Mouse (Mus musculus) embryonic stem cell, embryonic (primary cell): ENCODE measurements around the gene Dmxl2.

Source experiments
- CTCF ChIA-PET, 4 experiments: fragments of 300-600 bp in 2 of 4; fragments of 350-600 bp in 2 of 4; sonication (Branson Sonifier 250); formaldehyde crosslinking; loops; one replicate each; lab custom pipeline; 2022; ENCODE audit warnings: inconsistent platforms in 2 of 4; lab: Charles Lee
- POLR2A ChIA-PET, 4 experiments: fragments of 300-600 bp in 2 of 4; fragments of 350-600 bp in 2 of 4; sonication (Branson Sonifier 250); formaldehyde crosslinking; loops; one replicate each; lab custom pipeline; 2022; ENCODE audit warnings: antibody characterized with exemption in 4 of 4, inconsistent platforms in 1 of 4; lab: Charles Lee

Dmxl2 gene

DNA sequence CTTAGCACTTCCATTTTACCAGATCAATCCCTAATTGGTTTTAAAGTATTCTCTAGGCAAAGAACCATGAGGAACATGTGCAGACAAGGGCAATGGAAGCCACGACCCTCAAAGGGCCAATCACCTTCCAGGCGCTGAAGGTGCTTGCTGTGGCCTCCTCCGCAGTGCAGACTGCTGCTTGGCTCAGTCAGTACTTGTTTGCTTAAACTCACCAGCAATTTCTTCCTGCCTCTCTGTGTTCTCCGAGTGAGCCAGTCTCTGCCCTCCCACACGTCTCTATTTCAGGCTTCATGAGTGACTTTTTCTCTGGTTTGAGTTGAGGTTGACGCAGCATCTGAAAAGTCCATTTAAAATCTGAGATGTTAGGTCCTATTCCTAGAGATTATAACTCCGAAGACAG is 17.5 kb upstream of the Dmxl2 start:
- POLR2A ChIA-PET = interaction anchor here in 1 of 4 experiments (0.9 kb wide), 1 partner anchor 20 kb away, joined by 3 read pairs; the partner anchor contains the start of gene Sh2d7
- CTCF ChIA-PET = no interaction called here

DNA sequence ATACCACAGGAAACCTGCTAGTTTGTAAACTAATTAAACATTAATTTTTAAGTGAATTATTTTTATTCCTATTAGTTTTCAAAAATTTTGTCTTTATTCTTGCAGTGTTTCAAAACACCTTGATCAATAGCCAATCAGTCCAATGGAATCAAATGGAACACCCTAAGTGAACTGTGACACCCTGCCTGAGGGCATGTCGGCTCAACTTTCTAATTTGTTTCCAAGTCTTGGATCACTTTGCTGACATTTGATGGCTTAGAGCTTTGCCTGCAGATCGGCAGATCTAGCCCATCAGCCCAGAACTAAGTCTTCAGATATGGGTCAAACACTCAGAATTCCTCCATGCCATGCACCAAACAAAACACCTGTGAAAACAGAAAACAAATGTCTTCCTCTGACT is 14.6 kb upstream of the Dmxl2 start:
- CTCF ChIA-PET = no interaction called here
- POLR2A ChIA-PET = interaction anchor here in 2 of 4 experiments (0.7 to 0.8 kb wide), 2 partner anchors 10 to 176 kb away, joined by 3 read pairs; no protein-coding TSS in a partner anchor

DNA sequence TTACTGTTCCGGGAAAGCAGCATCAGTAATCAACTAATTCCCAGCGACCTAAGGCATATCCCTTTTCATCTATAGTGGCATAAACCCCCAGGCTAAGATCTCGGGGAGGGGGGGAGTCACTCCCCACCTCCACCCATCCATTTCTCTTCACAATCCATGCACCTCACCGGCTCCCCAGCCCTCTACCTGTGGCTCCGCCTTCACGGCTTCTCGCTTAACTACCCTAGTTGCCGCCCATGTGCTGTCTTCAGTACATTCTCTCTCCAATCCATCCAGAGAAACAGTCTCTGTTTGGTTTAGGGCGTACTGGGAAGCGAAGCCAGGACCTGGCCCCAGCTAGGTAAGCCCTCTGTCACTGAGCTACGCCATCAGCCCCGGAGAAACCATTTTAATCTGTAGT is 1.4 kb upstream of the Dmxl2 start:
- POLR2A ChIA-PET = interaction anchor here in 1 of 4 experiments (0.6 to 2.1 kb wide), 3 partner anchors 9 to 635 kb away, joined by 3 to 8 read pairs (median 3); partner anchors contain the start of gene Idh3a
- CTCF ChIA-PET = interaction anchor here in 1 of 4 experiments (0.6 kb wide), 1 partner anchor 340 kb away, joined by 3 read pairs; no protein-coding TSS in a partner anchor

DNA sequence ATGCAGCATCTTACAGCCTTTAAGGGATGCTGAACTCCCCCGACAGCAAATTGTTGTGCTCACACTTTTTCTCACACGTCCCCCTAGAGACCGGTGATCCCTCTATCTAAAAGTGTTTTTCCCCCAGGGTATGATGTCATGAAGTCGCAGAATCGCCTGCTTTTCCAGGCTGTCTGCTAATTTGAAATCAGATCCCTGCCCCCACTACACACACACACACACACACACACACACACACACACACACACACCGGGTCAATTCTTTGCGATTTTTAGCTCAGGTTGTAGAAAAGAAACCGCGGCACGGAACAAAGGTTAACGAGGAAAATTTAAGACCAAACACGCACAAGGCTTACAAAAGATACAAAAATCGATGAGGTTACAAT is 677 bp upstream of the Dmxl2 start:
- POLR2A ChIA-PET = interaction anchor here in 1 of 4 experiments (0.6 to 2.1 kb wide), 3 partner anchors 9 to 636 kb away, joined by 3 to 8 read pairs (median 3); partner anchors contain the start of gene Idh3a
- CTCF ChIA-PET = interaction anchor here in 2 of 4 experiments (0.6 to 0.7 kb wide), 2 partner anchors 83 to 339 kb away, joined by 3 read pairs; no protein-coding TSS in a partner anchor

DNA sequence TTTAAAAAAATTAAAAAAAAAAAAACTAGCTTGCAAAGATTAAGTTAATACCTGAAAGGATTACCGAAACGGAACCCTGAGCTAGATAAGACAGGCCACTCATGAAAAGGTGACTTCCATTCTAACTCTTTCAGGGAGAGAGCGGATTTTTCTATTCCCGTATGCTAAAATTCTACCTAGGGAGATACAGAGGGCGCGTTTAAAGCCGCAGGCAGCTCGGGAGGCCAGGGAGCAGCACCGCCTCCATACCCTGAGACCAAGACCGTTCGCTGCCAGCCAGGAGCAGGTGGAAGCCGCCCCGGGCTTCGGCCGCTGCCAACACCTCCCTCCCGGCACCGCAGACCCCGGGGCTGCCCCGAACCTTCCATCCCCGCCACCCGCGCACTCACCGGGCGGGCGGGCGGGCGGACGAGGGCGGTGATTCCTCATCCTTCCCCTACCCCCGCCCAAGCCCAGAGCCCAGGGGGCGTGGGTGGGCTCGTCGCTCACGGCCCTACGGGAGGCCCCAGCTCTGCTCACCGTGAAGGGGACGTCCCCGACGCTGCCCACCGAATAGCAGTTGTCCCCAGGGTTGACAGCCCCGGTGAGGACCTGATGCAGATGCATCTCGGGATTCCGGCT is 484 bp downstream of the Dmxl2 start:
- POLR2A ChIA-PET = interaction anchor here in 3 of 4 experiments (0.7 to 2.1 kb wide), 5 partner anchors 9 to 391 kb away, joined by 3 to 8 read pairs (median 4); partner anchors contain the start of gene Idh3a (in 1 of the 3)
- CTCF ChIA-PET = interaction anchor here in 1 of 4 experiments (0.5 to 0.7 kb wide), 3 partner anchors 11 to 440 kb away, joined by 3 to 4 read pairs (median 3); no protein-coding TSS in a partner anchor

DNA sequence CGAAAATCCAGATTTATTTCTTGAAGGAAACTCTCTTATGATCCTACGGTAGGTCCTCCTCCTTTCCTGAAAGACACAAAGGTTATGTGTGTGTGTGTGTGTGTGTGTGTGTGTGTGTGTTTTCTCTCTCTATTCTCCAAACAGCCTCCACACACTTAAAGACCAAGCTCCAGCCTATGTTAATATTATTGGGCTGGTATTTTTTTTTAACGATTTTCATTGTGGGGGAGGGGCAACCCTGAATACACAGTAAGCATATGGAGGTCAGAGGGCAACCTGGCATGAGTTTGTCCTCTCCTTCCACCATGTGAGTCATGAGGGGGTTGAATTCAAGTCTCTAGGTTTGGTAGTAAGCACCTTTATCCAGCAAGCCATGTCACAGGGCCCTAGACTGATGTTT is 1.6 kb downstream of the Dmxl2 start:
- CTCF ChIA-PET = no interaction called here
- POLR2A ChIA-PET = interaction anchor here in 1 of 4 experiments (0.6 to 1.2 kb wide), 3 partner anchors 10 to 453 kb away, joined by 3 read pairs; no protein-coding TSS in a partner anchor

DNA sequence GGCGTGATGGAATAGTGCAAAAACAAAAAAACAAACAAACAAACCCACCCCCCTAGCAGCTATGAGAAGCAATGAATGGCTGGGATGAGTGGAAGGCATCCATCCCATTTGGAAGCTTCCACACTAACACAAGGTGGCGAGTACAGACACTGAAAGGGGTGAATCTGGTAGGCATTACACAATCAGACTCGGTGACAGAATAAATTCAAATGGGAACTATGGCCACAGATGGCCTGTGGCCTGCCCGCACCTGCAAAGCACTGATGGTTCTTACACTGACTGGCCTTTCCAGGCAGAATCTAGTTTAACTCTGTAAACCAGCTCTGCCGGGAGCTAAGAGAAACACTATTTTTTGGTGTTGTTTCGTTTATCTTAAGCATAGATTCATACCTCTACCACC is 2.1 kb downstream of the Dmxl2 start:
- POLR2A ChIA-PET = interaction anchor here in 2 of 4 experiments (0.6 to 1.2 kb wide), 3 partner anchors 9 to 497 kb away, joined by 3 read pairs; no protein-coding TSS in a partner anchor
- CTCF ChIA-PET = interaction anchor here in 1 of 4 experiments (0.7 kb wide), 1 partner anchor 81 kb away, joined by 5 read pairs; no protein-coding TSS in a partner anchor

DNA sequence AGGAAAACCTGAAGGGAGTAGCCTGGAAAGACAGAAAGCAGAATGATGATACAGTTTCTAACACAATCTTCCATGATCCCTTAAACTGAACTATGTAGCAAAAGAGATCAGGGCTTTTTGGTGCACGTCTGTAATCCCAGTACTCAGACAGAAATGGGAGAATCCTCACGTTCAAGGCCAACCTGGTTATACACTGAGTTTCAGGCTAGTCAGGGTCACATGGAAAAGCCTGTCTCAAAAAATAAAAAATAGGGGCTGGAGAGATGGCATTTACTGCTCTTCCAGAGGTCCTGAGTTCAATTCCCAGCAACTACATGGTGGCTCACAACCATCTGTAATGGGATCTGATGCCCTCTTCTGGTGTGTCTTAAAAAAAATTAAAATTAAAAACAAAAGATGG is 11.0 kb downstream of the Dmxl2 start:
- ChIA-PET CTCF (interaction anchor here in 1 of 4 experiments (0.6 kb wide), 1 partner anchor 11 kb away, joined by 3 read pairs; no protein-coding TSS in a partner anchor), POLR2A (interaction anchor here in 1 of 4 experiments (0.6 to 0.9 kb wide), 2 partner anchors 10 to 311 kb away, joined by 3 to 7 read pairs; no protein-coding TSS in a partner anchor)

DNA sequence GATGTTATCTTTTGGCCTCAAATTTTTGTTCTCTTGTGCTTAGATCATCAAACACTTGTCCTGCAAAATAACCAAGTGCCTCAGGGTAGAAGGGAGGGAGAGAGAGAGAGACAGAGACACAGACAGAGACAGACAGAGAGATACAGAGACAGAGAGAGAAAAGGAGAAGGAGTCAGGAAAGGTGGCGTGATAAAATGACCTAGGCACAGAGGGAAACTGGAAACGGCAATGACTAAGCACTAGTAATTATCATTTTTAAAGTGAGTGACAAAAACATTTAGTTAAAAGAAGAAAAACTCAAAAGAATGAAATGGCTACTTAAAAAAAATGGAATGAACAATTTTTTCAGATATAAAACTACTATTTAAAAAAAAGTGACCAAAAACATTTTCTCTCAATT is 11.8 kb downstream of the Dmxl2 start:
- CTCF ChIA-PET = interaction anchor here in 1 of 4 experiments (0.6 kb wide), 1 partner anchor 11 kb away, joined by 3 read pairs; no protein-coding TSS in a partner anchor
- POLR2A ChIA-PET = interaction anchor here in 2 of 4 experiments (0.6 to 0.7 kb wide), 2 partner anchors 338 to 649 kb away, joined by 3 read pairs; no protein-coding TSS in a partner anchor

DNA sequence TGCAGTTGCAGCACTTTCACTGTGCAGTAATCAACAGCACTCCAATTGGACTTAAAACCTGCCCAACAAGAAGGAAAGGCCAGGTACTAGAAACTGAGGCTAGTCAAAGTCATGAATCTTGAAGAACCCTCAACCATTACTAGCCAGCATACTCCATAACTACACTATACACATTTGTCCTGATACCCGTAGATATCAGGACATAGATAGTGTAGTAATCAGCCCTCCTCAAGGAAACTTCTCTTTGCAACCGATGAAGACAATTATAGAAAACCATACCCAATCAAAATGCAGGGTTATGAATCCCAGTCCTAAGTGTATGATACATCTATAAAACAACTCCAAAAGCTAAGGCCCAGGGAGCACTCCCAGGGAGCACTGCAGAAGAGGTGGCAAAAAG is 16.5 kb downstream of the Dmxl2 start:
- CTCF ChIA-PET = interaction anchor here in 2 of 4 experiments (0.5 to 0.6 kb wide), 3 partner anchors 44 to 347 kb away, joined by 3 to 4 read pairs (median 3); no protein-coding TSS in a partner anchor
- POLR2A ChIA-PET = interaction anchor here in 2 of 4 experiments (0.5 to 1.2 kb wide), 2 partner anchors 8 to 257 kb away, joined by 3 read pairs; no protein-coding TSS in a partner anchor

DNA sequence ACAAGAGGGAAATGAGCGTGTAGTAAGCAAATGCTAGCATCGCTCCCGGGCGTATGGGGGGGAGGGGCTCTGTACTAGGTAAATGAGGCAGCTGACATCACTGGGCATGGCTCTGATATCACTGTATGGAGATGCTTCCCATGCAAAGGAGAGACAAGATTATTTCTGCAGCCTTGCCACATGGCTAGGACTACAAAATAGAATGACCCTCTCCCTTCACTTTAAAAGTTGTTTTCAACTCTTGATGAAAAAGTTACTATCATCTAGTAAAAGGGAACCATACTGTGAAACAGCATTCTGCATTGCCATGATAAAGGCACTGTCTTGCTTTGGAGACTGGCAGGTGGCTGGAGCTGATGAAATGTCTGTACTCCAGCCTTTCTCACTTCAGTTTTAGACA is 18.2 kb downstream of the Dmxl2 start:
- CTCF ChIA-PET = interaction anchor here in 1 of 4 experiments (0.7 kb wide), 1 partner anchor 29 kb away, joined by 6 read pairs; no protein-coding TSS in a partner anchor
- POLR2A ChIA-PET = no interaction called here

DNA sequence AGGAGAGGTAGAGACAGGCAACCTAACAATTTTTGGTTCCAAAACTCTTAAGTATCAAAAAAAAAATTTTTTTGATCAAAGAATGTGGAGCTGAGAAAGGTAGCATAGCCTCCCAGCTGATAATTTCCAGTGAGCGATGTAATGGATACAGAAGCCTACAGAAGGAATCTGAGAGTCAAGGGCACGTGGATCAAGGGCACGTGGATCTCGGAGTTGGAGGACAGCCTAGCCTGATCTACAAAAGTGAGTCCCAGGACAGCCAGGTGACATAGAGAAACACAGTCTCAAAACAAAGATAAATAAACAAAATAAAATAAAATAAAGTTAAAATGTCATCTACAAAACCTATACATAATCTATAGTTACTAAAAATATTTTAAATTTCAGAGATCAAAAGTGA is 18.7 kb downstream of the Dmxl2 start:
- CTCF ChIA-PET = interaction anchor here in 1 of 4 experiments (0.7 kb wide), 1 partner anchor 29 kb away, joined by 6 read pairs; no protein-coding TSS in a partner anchor
- POLR2A ChIA-PET = no interaction called here

DNA sequence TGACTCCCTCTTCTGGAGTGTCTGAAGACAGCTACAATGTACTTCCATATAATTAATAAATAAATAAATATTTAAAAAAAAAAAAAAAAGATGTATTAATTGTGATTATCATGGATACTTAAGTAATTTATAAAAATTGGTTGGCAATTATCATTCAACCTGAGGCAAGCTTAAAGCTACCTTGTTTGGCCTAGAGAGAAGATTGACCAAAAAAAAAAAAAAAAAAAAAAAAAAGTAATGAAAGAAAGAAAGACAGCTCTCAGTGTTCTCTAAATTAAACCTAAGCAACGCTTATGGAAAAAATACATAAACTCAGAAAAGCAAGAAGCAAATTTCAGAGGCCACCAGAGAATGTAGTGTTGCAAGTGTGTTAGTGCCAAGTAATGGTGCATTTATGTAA is 22.4 kb downstream of the Dmxl2 start:
- CTCF ChIA-PET = interaction anchor here in 2 of 4 experiments (0.5 to 0.6 kb wide), 3 partner anchors 278 to 677 kb away, joined by 3 to 7 read pairs (median 4); no protein-coding TSS in a partner anchor
- POLR2A ChIA-PET = interaction anchor here in 1 of 4 experiments (0.6 kb wide), 1 partner anchor 16 kb away, joined by 3 read pairs; no protein-coding TSS in a partner anchor

DNA sequence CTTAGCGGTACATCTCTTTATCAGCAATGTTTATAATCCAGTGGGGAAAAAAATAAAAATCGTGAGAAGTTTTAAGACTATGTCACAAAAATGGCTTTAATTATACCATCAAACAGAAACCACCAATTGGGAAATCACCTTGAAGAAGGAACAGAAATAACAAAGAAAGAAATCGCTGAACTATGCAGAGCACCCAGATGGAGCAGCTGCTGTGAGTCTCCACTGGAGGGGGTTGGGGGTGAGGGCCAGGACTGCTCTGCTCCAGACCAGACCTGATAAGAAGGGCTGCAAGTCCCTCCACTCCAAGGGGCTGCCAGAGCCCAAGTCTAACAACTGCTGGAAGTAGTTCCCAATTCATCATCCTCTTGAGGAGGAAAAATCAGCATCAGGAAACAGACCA is 23.3 kb downstream of the Dmxl2 start:
- CTCF ChIA-PET = no interaction called here
- POLR2A ChIA-PET = no interaction called here

DNA sequence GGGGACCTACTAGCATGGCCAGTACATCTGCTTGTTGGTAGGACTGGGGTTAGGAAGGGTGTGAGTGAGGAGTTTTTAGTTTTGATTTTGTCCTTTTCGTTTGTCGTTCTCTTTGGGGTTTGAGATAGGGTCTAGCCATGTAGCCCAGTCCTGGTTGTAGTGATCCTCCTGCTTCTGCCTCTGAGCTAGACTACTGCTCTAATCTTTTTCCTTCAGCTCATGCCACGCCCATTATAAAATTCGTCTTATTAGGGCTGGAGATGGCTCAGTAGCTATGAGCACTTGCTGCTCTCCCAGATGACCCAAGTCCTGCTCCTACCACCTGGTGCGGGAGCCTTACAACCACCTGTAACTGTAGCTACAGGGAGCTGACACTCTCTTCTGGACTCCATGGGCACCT is 26.9 kb downstream of the Dmxl2 start:
- POLR2A ChIA-PET = interaction anchor here in 1 of 4 experiments (0.6 kb wide), 2 partner anchors 136 to 642 kb away, joined by 3 to 4 read pairs; no protein-coding TSS in a partner anchor
- CTCF ChIA-PET = no interaction called here

DNA sequence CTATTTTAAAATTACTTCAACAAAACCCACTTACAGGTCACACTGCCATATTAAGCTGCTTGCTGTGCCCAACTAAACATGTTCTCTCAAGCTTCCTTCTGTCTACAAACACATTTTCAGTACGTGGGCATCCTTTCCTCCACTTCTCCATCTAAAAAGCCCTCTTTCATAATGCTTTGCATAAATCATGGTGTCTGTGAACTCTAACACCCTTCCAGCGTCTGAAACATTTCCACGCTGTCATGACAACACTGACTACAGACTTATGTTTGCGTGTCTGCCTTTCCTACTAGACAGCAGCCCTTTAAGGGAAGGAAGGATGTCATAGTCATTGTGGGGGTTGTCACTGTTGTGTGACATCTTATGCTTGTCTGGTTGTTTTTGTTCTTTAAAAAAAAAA is 27.4 kb downstream of the Dmxl2 start:
- ChIA-PET POLR2A (interaction anchor here in 2 of 4 experiments (0.6 to 0.9 kb wide), 2 partner anchors 120 to 642 kb away, joined by 3 to 4 read pairs; no protein-coding TSS in a partner anchor), CTCF (no interaction called here)

DNA sequence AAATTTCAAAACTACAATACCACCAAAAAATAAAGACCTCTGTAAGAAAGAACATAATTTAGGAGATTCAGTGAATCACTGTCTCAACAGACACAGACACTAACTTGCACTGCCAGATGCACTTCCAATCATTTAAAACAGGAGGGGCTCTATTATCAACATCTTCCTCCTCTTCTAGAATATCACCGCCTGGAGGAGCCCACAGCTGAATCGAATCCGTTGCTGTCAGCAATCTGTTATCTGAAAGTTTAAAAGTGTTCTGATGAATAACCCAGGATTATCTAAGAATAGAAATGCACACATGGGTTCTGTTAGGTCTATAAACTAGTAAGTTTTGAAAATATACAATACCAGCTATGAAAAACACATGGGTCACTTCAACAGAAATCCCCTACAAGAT is 28.6 kb downstream of the Dmxl2 start:
- ChIA-PET CTCF (interaction anchor here in 1 of 4 experiments (0.8 kb wide), 1 partner anchor 261 kb away, joined by 4 read pairs; the partner anchor contains the start of gene Wdr61), POLR2A (interaction anchor here in 1 of 4 experiments (0.7 kb wide), 1 partner anchor 265 kb away, joined by 3 read pairs; no protein-coding TSS in a partner anchor)

DNA sequence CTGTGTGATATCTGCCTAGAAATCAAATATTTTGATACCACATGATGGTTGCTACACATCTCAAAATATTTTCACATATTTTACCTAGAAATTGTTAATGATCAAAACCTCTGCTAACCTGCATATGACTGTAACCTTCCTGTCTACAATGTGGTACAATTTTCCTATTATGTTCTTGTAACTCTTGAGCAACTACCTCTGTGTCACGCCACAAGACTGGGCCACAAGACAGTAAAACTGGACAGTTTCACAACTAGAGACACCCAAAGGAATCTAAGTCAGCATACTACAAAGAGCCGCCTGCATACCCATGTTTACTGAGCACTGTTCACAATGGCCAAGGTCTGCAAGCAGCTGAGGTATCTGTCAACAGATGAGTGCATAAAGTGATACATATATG is 32.1 kb downstream of the Dmxl2 start:
- CTCF ChIA-PET = no interaction called here

More for the DNA sequence above, 32.1 kb downstream of the Dmxl2 start:
- POLR2A ChIA-PET = no interaction called here
